7 mouse cellular contexts compared by ENCODE assay signal in genomic region chr11:73137591-73138501, GRCm38 (mm10). TPM values are rescaled to one million over a fixed set of nuclear protein-coding genes. Genes with fewer than 3 reads are reported as not detected.
A peak's percentile ranks its signal among the peaks of the same experiment; 100 is the strongest.
DNase-seq lines count a peak whose midpoint lies in the region; ATAC-seq and TF ChIP-seq lines count a peak whose summit lies in the region.

Haspin (minus strand) TSS chr11:73138294.

- no peaks in the 10 kb centered on the region for H3K9me3 ChIP-seq in intestine, postnatal 0 days (ENCODE audit: control insufficient read depth)
- no peaks in the 10 kb centered on the region for H3K9me3 ChIP-seq in midbrain, embryonic 12.5 days

- no peaks in the 10 kb centered on the region for H3K27me3 ChIP-seq in intestine, postnatal 0 days (replicated peaks; ENCODE audit: control insufficient read depth, insufficient read depth, low read length)
- H3K27me3 ChIP-seq in midbrain, embryonic 12.5 days, result no peaks in the 10 kb centered on the region
- no peaks in the 10 kb centered on the region for H3K27me3 ChIP-seq in small intestine, adult 2 months (ENCODE audit: control insufficient read depth, insufficient read depth, low read length)

- H3K4me3 ChIP-seq in intestine, postnatal 0 days (ENCODE audit: low read depth, low read length), result peak within 1 kb of the TSS; percentile 94
- peak within 1 kb of the TSS; percentile 78 for H3K4me3 ChIP-seq in midbrain, embryonic 12.5 days
- H3K4me3 ChIP-seq in small intestine, adult 2 months (ENCODE audit: low read depth, low read length), result peak within 1 kb of the TSS; percentile 92

- DNase-seq in adrenal gland, adult 2 months, result peak; percentile 94
- peak; percentile 83 for DNase-seq in embryo, embryonic 11.5 days (ENCODE audit: low read depth, low spot score)
- DNase-seq in gastrocnemius, postnatal 4 days (ENCODE audit: low spot score in 2 of 2), result peak; percentile 92 to 94
- peak; percentile 93 for DNase-seq in left cerebral cortex, postnatal 4 days

- H3K4me2 ChIP-seq in intestine, postnatal 0 days (replicated peaks; ENCODE audit: low read depth), result peak within 1 kb of the TSS; percentile 87
- H3K4me2 ChIP-seq in midbrain, embryonic 12.5 days (replicated peaks), result peak within 1 kb of the TSS; percentile 79

- peak within 1 kb of the TSS; percentile 66 for H3K9ac ChIP-seq in intestine, postnatal 0 days (ENCODE audit: low read depth, low read length)
- H3K9ac ChIP-seq in midbrain, embryonic 12.5 days (replicated peaks), result peak within 1 kb of the TSS; percentile 80

- peaks cover 1% of the 10 kb centered on the region; the same call in 1 of the 2 replicates for H3K36me3 ChIP-seq in intestine, postnatal 0 days (ENCODE audit: control insufficient read depth, insufficient read depth)
- peaks cover 18% of the 10 kb centered on the region for H3K36me3 ChIP-seq in midbrain, embryonic 12.5 days
- peaks cover 1% of the 10 kb centered on the region; the same call in 1 of the 2 replicates for H3K36me3 ChIP-seq in small intestine, adult 2 months (ENCODE audit: control insufficient read depth, insufficient read depth, low read length)

- peak; percentile 98 for TF ChIP-seq CTCF in intestine, postnatal 0 days (IDR thresholded peaks at IDR 0.05; ENCODE audit: low read depth)
- TF ChIP-seq CTCF in small intestine, adult 2 months (IDR thresholded peaks at IDR 0.05; ENCODE audit: extremely low read depth, insufficient read length, insufficient replicate concordance, low read depth, low read length), result peak; percentile 94

- TF ChIP-seq POLR2A in small intestine, adult 2 months (IDR thresholded peaks at IDR 0.05; ENCODE audit: low read depth, low read length), result peak; percentile 44; the same call in 1 of the 2 replicates

- ATAC-seq in intestine, postnatal 0 days, result peak; percentile 80
- ATAC-seq in midbrain, embryonic 12.5 days (ENCODE audit: low FRiP score, low read depth), result peak; percentile 95

- under 1% methylated on average over 84 of the region's 84 CpGs for WGBS in intestine, postnatal 0 days
- under 1% methylated on average over 80 of the region's 84 CpGs for WGBS in midbrain, embryonic 12.5 days
- WGBS in small intestine, adult 2 months, result under 1% methylated on average over 84 of the region's 84 CpGs

- intact Hi-C loops in left cerebral cortex, postnatal 4 days (cut with DNase I), result loop anchor here (2.0 kb wide), 1 partner anchor 1235 kb away; no protein-coding TSS in a partner anchor

- peak within 1 kb of the TSS; percentile 24; the same call in 1 of the 2 replicates for H3K27ac ChIP-seq in intestine, postnatal 0 days (ENCODE audit: low read depth, low read length)
- H3K27ac ChIP-seq in midbrain, embryonic 12.5 days (replicated peaks), result 0 out of 2 replicates have a peak within 1 kb of the TSS, but pooled peaks have one; percentile 15
- H3K27ac ChIP-seq in small intestine, adult 2 months (ENCODE audit: insufficient read depth, low read depth, low read length), result peak within 1 kb of the TSS; percentile 71

- 0 out of 2 replicates have a peak, but pooled peaks cover 3% of the 10 kb centered on the region for H3K4me1 ChIP-seq in intestine, postnatal 0 days (replicated peaks; ENCODE audit: control insufficient read depth, insufficient read depth, low read length)
- H3K4me1 ChIP-seq in midbrain, embryonic 12.5 days, result peaks cover 23% of the 10 kb centered on the region
- peaks cover 11% of the 10 kb centered on the region; the same call in 1 of the 2 replicates for H3K4me1 ChIP-seq in small intestine, adult 2 months (ENCODE audit: control insufficient read depth, insufficient read depth, insufficient read length, low read length)

RNA-seq across cellular contexts. Expression of gene Haspin, which starts in this region (rescaled TPM):
- total RNA-seq in adrenal gland, adult 2 months (2021), result under 1 TPM; 0.35 TPM
- polyA plus RNA-seq in adrenal gland, adult 2 months (2012; rRNA removed), result 0.70 and 0.91 TPM in 2 replicates
- total RNA-seq in gastrocnemius, postnatal 4 days (2021), result 1 to 10 TPM; 2.9 to 3.0 TPM
- polyA plus RNA-seq in intestine, postnatal 0 days (2015; fragmentation: Nextera tagmentation; extraction: Ambion mirVana), result 5.7 and 7.3 TPM in 2 replicates
- 1 to 10 TPM; 1.6 TPM for total RNA-seq in left cerebral cortex, postnatal 4 days (2021)
- 15.5 TPM in 2 replicates for polyA plus RNA-seq in midbrain, embryonic 12.5 days (2016; fragmentation: Nextera tagmentation; extraction: Ambion mirVana)
- polyA plus RNA-seq in small intestine, adult 2 months (2012; rRNA removed), result 0.84 and 2.5 TPM in 2 replicates

Comparison
In these comparisons a context has a peak if more than half of its experiments do, and no peak if none do; other contexts are left out.
1. Peak in every context shown above with its lines: DNase-seq, ATAC-seq, H3K4me3 ChIP-seq and H3K27ac ChIP-seq.
2. Peak in DNase-seq in adrenal gland, adult 2 months; RNA of the gene not detected or under 1 TPM.
3. H3K27ac ChIP-seq: peak in every context shown above with its lines; median percentile 71 in small intestine, adult 2 months; 24 in intestine, postnatal 0 days; 15 in midbrain, embryonic 12.5 days.